Mouse (Mus musculus): Measurements from ENCODE around the gene Fcgr4. TPM values are rescaled to one million over a fixed set of nuclear protein-coding genes. Genes with fewer than 3 reads are reported as not detected.

Fcgr4 gene
- polyA plus RNA-seq, 1 experiment from 2014 or later, result 1.2 TPM

DNA sequence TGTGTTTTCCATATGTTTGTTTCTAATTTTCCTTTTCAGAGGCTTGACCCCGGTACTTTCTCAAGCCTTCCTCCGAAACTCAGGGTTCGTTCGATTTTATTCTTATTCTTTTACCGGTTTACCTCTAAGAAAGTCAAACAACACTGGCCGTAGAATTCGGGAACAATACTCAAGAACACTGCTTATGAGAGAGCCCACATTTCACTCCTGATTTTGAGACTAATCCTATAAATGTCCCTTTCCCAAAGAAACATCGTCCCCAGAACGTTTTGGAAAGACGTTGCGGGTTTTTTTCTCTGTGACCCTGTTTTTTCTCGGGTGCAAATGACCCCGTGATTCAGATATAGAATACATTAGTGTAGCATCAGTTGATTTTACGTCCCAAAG lies 26.4 kb downstream of the Fcgr4 start:
- Histone ChIP-seq H3K9ac (ENCODE audit: low read length) (no peak overlapping the region), H3K27me3 (ENCODE audit: control insufficient read depth, insufficient read depth, low read length) (no peaks in the 10 kb centered on the region), H3K4me1 (replicated peaks; ENCODE audit: control insufficient read depth, insufficient read depth) (no peaks in the 10 kb centered on the region), H3K9me3 (ENCODE audit: control insufficient read depth, low read length) (no peaks in the 10 kb centered on the region), H3K27ac (replicated peaks) (no peak overlapping the region; the same call in 1 of the 2 replicates), H3K36me3 (ENCODE audit: control insufficient read depth, insufficient read depth, low read length) (no peaks in the 10 kb centered on the region), H3K4me3 (ENCODE audit: low read depth, low read length) (peak overlapping the region; percentile 66), H3K4me2 (replicated peaks; ENCODE audit: low read depth) (peak overlapping the region; percentile 51)
- DNase-seq (ENCODE audit: low spot score), result no peak
- no peak for ATAC-seq (ENCODE audit: low FRiP score, low TSS enrichment)
- WGBS, result 7% methylated on average over 14 of the region's 14 CpGs
- no peak for TF ChIP-seq CTCF (IDR thresholded peaks at IDR 0.05; ENCODE audit: low read depth)
- TF ChIP-seq EP300 (optimal IDR thresholded peaks at IDR 0.05), result no peak

DNA sequence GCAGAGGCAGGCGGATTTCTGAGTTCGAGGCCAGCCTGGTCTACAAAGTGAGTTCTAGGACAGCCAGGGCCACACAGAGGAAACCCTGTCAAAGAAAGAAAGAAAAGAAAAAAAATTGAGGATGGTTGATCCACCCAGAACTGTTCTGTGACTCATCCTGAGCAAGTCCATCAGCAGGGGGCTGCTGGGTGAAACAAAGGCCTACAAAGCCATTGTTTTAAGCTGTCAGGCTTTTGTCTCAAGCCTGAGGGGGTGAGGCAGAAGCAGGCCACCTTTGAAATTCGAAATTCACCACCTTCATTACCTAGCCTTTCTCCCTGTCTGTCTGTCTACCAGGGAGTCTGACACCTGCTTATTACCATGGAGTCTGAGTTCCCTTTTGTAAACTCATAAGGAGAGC lies 27.8 kb downstream of the Fcgr4 start:
- WGBS, result 79% methylated on average over 3 of the region's 3 CpGs
- H3K4me1 ChIP-seq (replicated peaks; ENCODE audit: control insufficient read depth, insufficient read depth), result no peaks in the 10 kb centered on the region
- H3K27me3 ChIP-seq (ENCODE audit: control insufficient read depth, insufficient read depth, low read length), result no peaks in the 10 kb centered on the region
- no peaks in the 10 kb centered on the region for H3K9me3 ChIP-seq (ENCODE audit: control insufficient read depth, low read length)
- DNase-seq (ENCODE audit: low spot score) (no peak), ATAC-seq (ENCODE audit: low FRiP score, low TSS enrichment) (no peak)
- TF ChIP-seq CTCF (IDR thresholded peaks at IDR 0.05; ENCODE audit: low read depth) (no peak), EP300 (optimal IDR thresholded peaks at IDR 0.05) (no peak)
- no peaks in the 10 kb centered on the region for H3K36me3 ChIP-seq (ENCODE audit: control insufficient read depth, insufficient read depth, low read length)
- H3K4me3 ChIP-seq (ENCODE audit: low read depth, low read length), result no peak overlapping the region
- no peak overlapping the region for H3K4me2 ChIP-seq (replicated peaks; ENCODE audit: low read depth)
- no peak overlapping the region for H3K27ac ChIP-seq (replicated peaks)
- no peak overlapping the region for H3K9ac ChIP-seq (ENCODE audit: low read length)

DNA sequence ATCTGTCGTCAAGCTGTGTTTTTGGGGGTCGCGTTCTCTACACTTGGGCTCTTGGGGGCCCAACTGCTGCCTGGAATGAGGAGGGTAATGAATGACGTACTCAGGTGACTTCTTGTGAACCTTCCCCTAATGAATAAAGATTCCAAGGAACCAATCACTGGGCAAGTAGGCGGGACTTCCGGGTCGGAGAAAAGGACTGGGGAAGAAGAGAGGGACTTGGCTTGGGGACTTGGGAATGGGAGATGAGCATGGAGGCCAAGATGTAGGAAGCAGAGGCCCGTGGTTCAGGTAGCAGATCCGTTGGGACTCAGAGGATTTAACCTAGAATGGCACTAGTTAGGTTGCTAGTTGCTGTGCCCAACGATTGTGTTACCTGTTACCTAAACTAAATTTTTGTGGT lies 30.5 kb downstream of the Fcgr4 start:
- Histone ChIP-seq H3K27me3 (ENCODE audit: control insufficient read depth, insufficient read depth, low read length) (no peaks in the 10 kb centered on the region), H3K9me3 (ENCODE audit: control insufficient read depth, low read length) (no peaks in the 10 kb centered on the region), H3K36me3 (ENCODE audit: control insufficient read depth, insufficient read depth, low read length) (no peaks in the 10 kb centered on the region), H3K4me1 (replicated peaks; ENCODE audit: control insufficient read depth, insufficient read depth) (no peaks in the 10 kb centered on the region), H3K27ac (replicated peaks) (no peak overlapping the region), H3K4me3 (ENCODE audit: low read depth, low read length) (no peak overlapping the region), H3K4me2 (replicated peaks; ENCODE audit: low read depth) (no peak overlapping the region), H3K9ac (ENCODE audit: low read length) (no peak overlapping the region)
- no peak for DNase-seq (ENCODE audit: low spot score)
- TF ChIP-seq EP300 (optimal IDR thresholded peaks at IDR 0.05) (no peak), CTCF (IDR thresholded peaks at IDR 0.05; ENCODE audit: low read depth) (no peak)
- no peak for ATAC-seq (ENCODE audit: low FRiP score, low TSS enrichment)
- 67% methylated on average over 10 of the region's 10 CpGs for WGBS

DNA sequence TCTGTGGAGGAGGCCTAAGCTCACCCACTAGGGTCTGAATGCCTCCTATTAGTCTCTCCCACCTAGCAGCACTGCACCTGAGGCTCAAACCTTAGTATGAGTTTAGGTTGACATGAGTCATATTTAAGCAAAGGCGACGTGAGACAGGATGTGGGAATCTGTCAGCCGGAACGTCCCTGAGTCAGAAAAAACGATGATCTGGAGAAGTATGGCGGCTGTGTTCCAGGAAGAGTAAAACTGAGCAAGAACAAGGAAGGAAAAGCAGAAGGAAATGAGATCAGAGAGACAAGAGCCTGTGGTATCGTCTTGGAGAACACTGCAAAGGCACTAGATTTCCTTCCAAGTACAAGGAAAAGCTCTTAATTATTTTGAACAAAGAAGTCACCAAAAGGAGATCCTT lies 32.1 kb downstream of the Fcgr4 start:
- DNase-seq (ENCODE audit: low spot score) (no peak), ATAC-seq (ENCODE audit: low FRiP score, low TSS enrichment) (no peak)
- H3K4me3 ChIP-seq (ENCODE audit: low read depth, low read length), result no peak overlapping the region
- WGBS, result 71% methylated on average over 7 of the region's 7 CpGs
- H3K4me1 ChIP-seq (replicated peaks; ENCODE audit: control insufficient read depth, insufficient read depth), result no peaks in the 10 kb centered on the region
- TF ChIP-seq EP300 (optimal IDR thresholded peaks at IDR 0.05), result no peak
- no peak for TF ChIP-seq CTCF (IDR thresholded peaks at IDR 0.05; ENCODE audit: low read depth)
- no peaks in the 10 kb centered on the region for H3K9me3 ChIP-seq (ENCODE audit: control insufficient read depth, low read length)
- H3K27ac ChIP-seq (replicated peaks), result no peak overlapping the region
- H3K27me3 ChIP-seq (ENCODE audit: control insufficient read depth, insufficient read depth, low read length), result no peaks in the 10 kb centered on the region
- H3K36me3 ChIP-seq (ENCODE audit: control insufficient read depth, insufficient read depth, low read length), result no peaks in the 10 kb centered on the region
- no peak overlapping the region for H3K4me2 ChIP-seq (replicated peaks; ENCODE audit: low read depth)
- no peak overlapping the region for H3K9ac ChIP-seq (ENCODE audit: low read length)

DNA sequence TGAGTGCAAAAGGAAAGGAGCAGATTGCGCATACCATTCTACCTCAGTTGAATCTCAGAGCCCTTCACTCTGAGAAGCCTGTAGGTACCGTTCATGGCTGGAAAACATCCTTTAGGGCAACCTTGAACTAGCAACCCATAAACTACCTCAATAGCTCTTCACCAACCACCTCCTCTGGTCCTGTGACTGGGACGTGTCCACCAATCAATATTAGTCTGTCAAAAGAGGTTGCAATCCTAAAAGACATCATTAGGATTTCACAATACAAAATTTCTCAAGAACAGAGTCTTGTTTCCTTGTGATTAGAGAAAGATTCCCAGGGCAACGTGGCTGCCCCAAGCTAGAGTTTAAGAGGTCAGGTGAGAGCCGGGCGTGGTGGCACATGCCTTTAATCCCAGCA lies 34.6 kb downstream of the Fcgr4 start:
- Histone ChIP-seq H3K27ac (replicated peaks) (no peak overlapping the region), H3K9ac (ENCODE audit: low read length) (no peak overlapping the region), H3K27me3 (ENCODE audit: control insufficient read depth, insufficient read depth, low read length) (no peaks in the 10 kb centered on the region), H3K36me3 (ENCODE audit: control insufficient read depth, insufficient read depth, low read length) (no peaks in the 10 kb centered on the region), H3K4me1 (replicated peaks; ENCODE audit: control insufficient read depth, insufficient read depth) (no peaks in the 10 kb centered on the region), H3K4me3 (ENCODE audit: low read depth, low read length) (no peak overlapping the region), H3K4me2 (replicated peaks; ENCODE audit: low read depth) (no peak overlapping the region), H3K9me3 (ENCODE audit: control insufficient read depth, low read length) (no peaks in the 10 kb centered on the region)
- WGBS, result 82% methylated on average over 6 of the region's 6 CpGs
- ATAC-seq (ENCODE audit: low FRiP score, low TSS enrichment), result no peak
- no peak for DNase-seq (ENCODE audit: low spot score)
- TF ChIP-seq EP300 (optimal IDR thresholded peaks at IDR 0.05), result no peak
- no peak for TF ChIP-seq CTCF (IDR thresholded peaks at IDR 0.05; ENCODE audit: low read depth)

DNA sequence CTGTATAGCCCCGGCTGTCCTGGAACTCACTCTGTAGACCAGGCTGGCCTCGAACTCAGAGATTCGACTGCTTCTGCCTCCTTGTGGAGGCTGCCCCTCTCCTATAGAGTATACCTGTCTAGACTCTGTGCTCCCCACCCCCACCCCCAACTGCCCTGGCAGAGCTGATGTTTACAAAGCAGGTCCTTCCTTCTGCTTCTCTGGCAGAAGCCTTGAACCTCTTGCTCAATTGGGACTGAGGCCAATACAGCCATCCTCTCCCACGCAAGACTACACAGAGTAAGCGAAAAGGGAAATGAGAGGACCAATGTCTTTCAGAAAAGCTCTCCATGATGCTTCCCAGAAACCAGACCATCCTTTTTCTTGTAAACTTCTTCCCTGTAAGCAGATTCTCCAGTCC lies 38.5 kb downstream of the Fcgr4 start:
- H3K4me3 ChIP-seq (ENCODE audit: low read depth, low read length), result no peak overlapping the region
- no peak overlapping the region for H3K9ac ChIP-seq (ENCODE audit: low read length)
- TF ChIP-seq EP300 (optimal IDR thresholded peaks at IDR 0.05), result no peak
- TF ChIP-seq CTCF (IDR thresholded peaks at IDR 0.05; ENCODE audit: low read depth), result no peak
- ATAC-seq (ENCODE audit: low FRiP score, low TSS enrichment), result no peak
- H3K36me3 ChIP-seq (ENCODE audit: control insufficient read depth, insufficient read depth, low read length), result no peaks in the 10 kb centered on the region
- H3K27me3 ChIP-seq (ENCODE audit: control insufficient read depth, insufficient read depth, low read length), result no peaks in the 10 kb centered on the region
- H3K9me3 ChIP-seq (ENCODE audit: control insufficient read depth, low read length), result no peaks in the 10 kb centered on the region
- 74% methylated on average over 5 of the region's 5 CpGs for WGBS
- no peak overlapping the region for H3K4me2 ChIP-seq (replicated peaks; ENCODE audit: low read depth)
- H3K27ac ChIP-seq (replicated peaks), result no peak overlapping the region
- DNase-seq (ENCODE audit: low spot score), result no peak
- H3K4me1 ChIP-seq (replicated peaks; ENCODE audit: control insufficient read depth, insufficient read depth), result no peaks in the 10 kb centered on the region
